Mouse (Mus musculus) olfactory bulb, adult 2 months (tissue): ENCODE data around the gene Nelfcd.

ENCODE experiments used
- CTCF ChIP-seq: fragments of 200-500 bp; IDR thresholded peaks from 2 replicates; pipeline ENCODE4 v1.5.1; 2012; ENCODE audit warnings: low read depth, mild to moderate bottlenecking, low read length, moderate library complexity; ENCODE audit not compliant: insufficient read depth
- POLR2A ChIP-seq: fragments of 200-500 bp; IDR thresholded peaks from 2 replicates; pipeline ENCODE4 v1.6.1; 2012; ENCODE audit warnings: mild to moderate bottlenecking, low read depth, low read length, moderate library complexity; ENCODE audit not compliant: insufficient read depth

- TF ChIP-seq POLR2A (no peak), CTCF (no peak)
Measured at GRCm38 (mm10) chr2:174400396-174400795, 15.2 kb upstream of the Nelfcd start.
